Mouse (Mus musculus) G1E-ER4 (cell line): ENCODE results near the gene Prpf40a. TPM values are rescaled to one million over a fixed set of nuclear protein-coding genes. Genes with fewer than 3 reads are reported as not detected.

ENCODE experiments used
- GATA1 ChIP-seq: IDR thresholded peaks from one replicate; pipeline ENCODE4 v1.8.0; 2012; ENCODE audit warnings: low read length, inconsistent platforms
- polyA plus RNA-seq: library from polyadenylated mRNA; stranded (reverse); fragments of >175 nt; gene quantifications from 2 replicates; pipeline ENCODE4 v1.2.3, GENCODE M21; 2012

The Prpf40a gene
- polyA plus RNA-seq, 1 experiment = 34.2 TPM

- no peak for TF ChIP-seq GATA1
Observed at GRCm38 (mm10) chr2:53131567-53131966, 59.5 kb downstream of the Prpf40a start.

GRCm38 (mm10) chr2:53129070-53129469 lies 62.0 kb downstream of the Prpf40a start:
- no peak for TF ChIP-seq GATA1

DNA sequence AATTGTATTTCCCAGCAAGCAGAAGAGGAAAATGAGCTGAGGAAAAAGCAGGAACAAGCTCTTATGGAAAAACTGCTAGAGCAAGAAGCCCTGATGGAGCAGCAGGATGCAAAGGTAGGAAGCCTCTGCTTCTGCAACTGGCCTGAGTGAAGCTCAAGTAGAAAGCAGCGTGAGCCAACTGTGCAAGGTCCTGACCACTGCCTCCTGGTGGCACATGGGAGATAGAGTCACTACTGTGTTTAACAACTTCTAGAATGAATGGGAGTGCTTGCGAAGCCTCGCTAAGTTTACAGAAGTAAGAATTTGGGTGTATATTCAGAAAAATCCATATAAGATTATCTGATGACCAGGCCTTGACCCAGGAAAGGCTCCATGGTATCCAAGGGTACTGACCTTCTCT lies 65.1 kb downstream of the Prpf40a start:
- TF ChIP-seq GATA1 = no peak

- TF ChIP-seq GATA1 = no peak
Observed at GRCm38 (mm10) chr2:53121797-53122196, 69.3 kb downstream of the Prpf40a start.

- TF ChIP-seq GATA1 = no peak
Observed at GRCm38 (mm10) chr2:53108547-53108946, 82.5 kb downstream of the Prpf40a start.

GRCm38 (mm10) chr2:53106472-53106871 lies 84.6 kb downstream of the Prpf40a start:
- no peak for TF ChIP-seq GATA1

DNA sequence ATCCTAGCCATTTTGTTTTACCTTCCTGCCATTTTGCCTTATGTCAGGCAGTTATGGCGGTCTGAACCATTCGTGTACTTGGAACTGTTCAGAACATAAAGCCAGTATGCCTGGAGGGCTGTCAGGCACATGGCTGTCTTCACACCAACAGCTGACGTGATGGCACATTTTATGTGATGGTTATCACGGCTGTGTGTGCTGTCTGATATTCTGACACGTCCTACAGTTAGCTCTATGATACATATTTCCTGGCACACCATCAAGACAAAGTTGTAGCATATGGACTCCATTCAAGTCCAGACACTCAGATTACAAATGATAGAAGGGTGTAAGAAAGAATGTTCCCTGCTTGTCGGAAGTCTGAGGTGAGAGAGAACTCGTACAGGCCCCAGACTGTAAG lies 85.0 kb downstream of the Prpf40a start:
- TF ChIP-seq GATA1 = no peak

GRCm38 (mm10) chr2:53105408-53105807 lies 85.7 kb downstream of the Prpf40a start:
- TF ChIP-seq GATA1 = no peak

DNA sequence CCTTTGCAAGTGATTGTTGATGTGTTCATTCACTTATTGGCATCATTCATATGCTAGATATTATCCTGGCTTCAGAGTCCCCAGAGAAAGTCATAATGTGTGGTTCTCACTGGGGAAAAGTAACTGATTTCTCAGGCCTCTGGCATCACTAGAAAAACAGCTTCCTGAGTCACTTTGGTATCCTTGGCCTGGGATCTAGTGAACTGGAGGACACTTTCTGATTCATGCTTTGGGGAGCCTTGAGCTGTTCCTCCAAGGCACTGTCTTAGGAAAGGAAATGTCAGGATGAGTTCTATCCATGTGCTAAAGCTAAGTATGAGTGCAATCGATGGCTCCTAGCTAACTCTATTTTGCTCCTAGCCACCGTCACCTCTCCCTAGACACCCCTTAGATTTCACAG lies 88.2 kb downstream of the Prpf40a start:
- no peak for TF ChIP-seq GATA1

DNA sequence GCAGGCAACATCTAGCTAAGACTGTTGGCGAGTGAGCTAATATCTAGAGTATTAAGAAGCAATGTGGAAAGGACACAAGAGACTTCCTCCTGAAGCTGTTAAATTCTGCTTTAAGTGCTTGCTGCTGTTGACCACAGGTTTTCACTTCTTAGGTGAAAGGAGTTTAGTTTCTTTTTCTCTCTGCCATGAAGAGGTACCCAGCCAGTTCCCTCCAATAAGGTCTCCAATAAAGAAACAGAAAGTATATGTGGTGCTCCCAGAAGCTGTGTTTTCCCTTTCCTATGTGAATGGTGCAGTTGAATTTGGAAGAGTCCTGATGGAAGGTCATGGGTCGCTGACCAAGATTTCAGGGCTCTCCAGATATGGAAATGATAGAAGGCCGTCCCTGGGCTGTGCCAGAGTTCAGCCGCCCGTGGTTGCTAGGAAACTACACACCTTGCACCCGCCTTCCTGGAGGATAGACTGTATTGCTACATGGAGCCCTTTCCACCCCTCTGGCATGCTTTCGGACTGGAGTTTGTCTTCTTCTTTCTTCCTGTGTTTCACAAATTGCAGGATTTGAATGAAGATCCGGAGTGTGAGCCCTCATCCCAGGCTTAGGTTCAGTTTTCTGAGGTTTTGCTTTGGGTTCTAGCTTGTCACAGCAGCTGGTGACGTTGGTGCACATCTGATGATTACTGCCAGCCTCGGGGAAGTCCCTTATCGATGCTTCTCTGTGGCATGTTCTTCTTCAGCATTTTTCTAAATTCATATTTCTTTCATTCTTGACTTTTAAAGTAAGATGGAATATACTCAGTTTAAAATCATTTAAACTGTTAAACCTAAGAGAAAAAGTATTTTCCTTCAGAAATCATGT lies 89.0 kb downstream of the Prpf40a start:
- no peak for TF ChIP-seq GATA1

DNA sequence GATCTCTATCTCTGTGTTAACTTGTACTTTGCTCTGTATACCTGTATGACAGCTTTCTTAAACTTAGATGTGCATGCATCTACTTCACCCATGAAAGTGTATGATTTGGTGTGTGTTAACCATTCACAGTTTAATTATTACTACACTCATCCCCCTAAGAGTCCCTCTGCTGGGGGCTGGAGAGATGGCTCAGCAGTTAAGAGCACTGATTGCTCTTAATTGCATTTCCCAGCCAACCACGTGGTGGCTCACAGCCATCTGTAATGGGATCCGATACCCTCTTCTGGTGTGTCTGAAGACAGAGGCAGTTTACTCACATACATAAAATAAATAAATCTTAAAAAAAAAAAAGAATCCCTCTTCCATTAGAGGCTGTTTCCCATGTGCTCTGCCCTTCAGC lies 91.0 kb downstream of the Prpf40a start:
- no peak for TF ChIP-seq GATA1

GRCm38 (mm10) chr2:53095489-53095888 lies 95.6 kb downstream of the Prpf40a start:
- no peak for TF ChIP-seq GATA1

DNA sequence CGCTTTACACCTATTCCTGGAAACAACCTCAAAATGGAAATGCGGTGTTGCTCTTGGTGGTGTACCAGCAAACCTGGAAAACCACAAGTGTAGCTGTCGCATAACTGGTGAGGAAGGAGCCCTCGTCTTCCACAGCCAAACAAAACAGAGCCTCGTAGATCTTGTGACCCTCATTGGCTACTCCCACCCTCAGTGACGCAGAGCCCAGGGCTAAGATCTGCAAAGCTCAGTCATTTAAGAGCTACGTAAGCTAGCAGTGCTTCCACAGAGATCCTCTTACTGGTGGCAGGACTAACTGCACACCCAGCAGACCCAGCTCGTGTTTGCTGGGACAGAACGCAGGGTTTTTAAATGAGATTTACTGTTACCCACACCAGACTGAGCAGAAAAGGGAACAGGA lies 96.1 kb downstream of the Prpf40a start:
- TF ChIP-seq GATA1 = no peak

DNA sequence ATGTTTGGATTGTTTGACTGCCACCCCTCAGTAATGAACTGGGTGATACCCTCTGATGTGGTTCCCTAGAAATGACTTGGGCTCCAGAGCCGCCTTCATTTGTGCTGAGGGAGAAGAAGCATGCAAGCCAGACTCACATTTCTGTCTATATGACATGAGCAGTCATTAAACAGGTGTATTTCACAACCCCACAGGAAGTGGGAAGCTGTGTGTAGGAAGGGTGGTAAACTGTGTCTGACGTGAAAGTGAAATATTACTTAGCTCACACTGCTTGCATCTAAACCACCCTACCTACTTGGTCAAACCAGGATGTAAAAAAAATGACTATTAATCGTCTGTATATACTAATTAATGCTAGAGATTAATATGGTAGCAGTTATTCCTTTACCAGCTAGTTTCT lies 102.3 kb downstream of the Prpf40a start:
- TF ChIP-seq GATA1 = no peak

DNA sequence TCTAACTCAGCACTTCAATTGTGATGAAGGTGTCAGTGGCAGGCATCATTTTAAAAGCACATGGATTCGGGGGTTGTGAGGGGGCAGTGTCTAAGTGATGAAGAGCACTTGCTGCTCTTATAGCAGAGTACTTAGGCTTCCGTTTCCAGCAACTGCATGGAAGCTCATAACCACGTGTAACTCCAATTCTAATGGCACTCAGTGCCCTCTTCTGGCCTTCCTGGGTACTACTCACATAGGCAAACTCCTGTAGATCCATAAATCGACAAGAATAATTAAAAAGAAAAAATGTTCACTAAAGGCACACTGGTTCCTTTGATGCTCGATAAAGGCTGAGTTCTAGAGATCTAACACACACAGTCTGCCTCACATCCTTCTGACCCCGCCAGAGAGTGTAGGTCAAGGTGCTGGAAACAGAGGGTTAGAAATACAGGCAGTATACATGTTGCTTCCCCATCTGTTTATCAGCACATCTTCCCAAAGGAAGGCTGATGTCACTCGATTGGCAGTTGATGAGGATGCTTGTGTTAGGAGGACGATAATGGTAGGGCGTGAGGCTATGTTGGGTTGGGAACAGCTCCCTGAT lies 105.4 kb downstream of the Prpf40a start:
- TF ChIP-seq GATA1 = no peak

Other genes with a start within 250 kb of the Prpf40a start
- 56.5 and 74.5 TPM in 2 replicates for gene Arl6ip6, start 442 bp upstream of the Prpf40a start, polyA plus RNA-seq